Comparison of ENCODE assay signal across 9 mouse cellular contexts in the genomic region with DNA sequence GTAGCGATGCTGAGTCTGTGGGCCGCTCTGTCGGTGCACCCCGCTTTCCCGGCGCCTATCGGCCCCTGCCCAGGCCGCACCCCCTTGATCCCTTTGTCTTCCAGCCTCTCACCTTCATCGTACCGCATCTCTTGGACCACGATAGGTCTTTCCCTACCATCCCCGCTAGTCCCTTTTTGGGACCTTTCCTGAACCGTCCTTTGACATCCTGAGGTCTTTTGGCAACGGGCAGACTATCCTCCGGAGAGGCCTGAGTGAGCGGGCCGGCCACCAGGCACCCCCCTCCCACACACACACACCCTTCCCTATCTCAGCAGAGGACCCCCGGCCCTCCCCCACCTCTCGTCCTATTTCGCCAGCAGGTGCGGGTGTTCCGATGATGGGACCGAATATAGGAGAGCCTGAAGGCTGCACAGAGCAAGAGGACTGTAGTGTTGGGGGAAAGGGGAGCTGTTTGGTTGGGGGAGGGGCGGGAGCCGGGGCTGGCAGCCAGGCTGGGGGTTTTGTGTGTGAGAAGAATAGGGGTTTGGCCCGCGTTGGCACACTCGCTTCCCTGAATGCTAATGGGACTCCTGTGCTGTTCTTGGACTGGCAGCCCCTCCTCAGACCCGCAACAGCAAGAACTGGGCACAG. TPM values are rescaled to one million over a fixed set of nuclear protein-coding genes. Genes with fewer than 3 reads are reported as not detected.
DNase-seq lines count a peak whose midpoint lies in the region; ATAC-seq and TF ChIP-seq lines count a peak whose summit lies in the region.
"Had no signal": no experiment of that assay in that cellular context is flagged by ENCODE, and none has a peak within 500 bp of the region (broad histone marks: within the 10 kb centered on the region; RNA-seq: fewer than 3 reads in every experiment).

3110082J24Rik (minus strand) TSS at position 419 of the 633 bp plus-strand sequence.

- H3K36me3 ChIP-seq in kidney, embryonic 14.5 days (ENCODE audit: control insufficient read depth, insufficient read depth, low read length): no peaks in the 10 kb centered on the region
- H3K36me3 ChIP-seq in ES-E14 (ENCODE audit: control insufficient read depth, insufficient read depth, low read length, poor library complexity, severe bottlenecking): no peaks in the 10 kb centered on the region
- H3K36me3 ChIP-seq in embryonic facial prominence, embryonic 14.5 days (ENCODE audit: control insufficient read depth, insufficient read depth, low read length): no peaks in the 10 kb centered on the region
- no peaks in the 10 kb centered on the region for H3K36me3 ChIP-seq in limb, embryonic 12.5 days

- no peak for ATAC-seq in kidney, embryonic 14.5 days (ENCODE audit: low FRiP score, low TSS enrichment)
- no peak for ATAC-seq in embryonic facial prominence, embryonic 14.5 days (ENCODE audit: low read depth)
- no peak for ATAC-seq in limb, embryonic 12.5 days (ENCODE audit: insufficient number of reproducible peaks, insufficient read depth, low FRiP score, low TSS enrichment, low read depth)

- in situ Hi-C loops in ES-E14 (cut with MboI; ENCODE audit: low sequenced_read_pairs in 2 of 2, unreplicated experiment in 2 of 2): no loop called here

- WGBS in kidney, embryonic 14.5 days: 1% methylated on average over 29 of the region's 29 CpGs
- 1% methylated on average over 22 of the region's 29 CpGs for WGBS in embryonic facial prominence, embryonic 14.5 days
- 1% methylated on average over 29 of the region's 29 CpGs for WGBS in limb, embryonic 12.5 days

- H3K27me3 ChIP-seq in kidney, embryonic 14.5 days (ENCODE audit: control insufficient read depth, insufficient read depth, low read length): peaks cover 37% of the 10 kb centered on the region
- peaks cover 59% of the 10 kb centered on the region for H3K27me3 ChIP-seq in embryonic facial prominence, embryonic 14.5 days (replicated peaks; ENCODE audit: control insufficient read depth, insufficient read depth, low read length)
- H3K27me3 ChIP-seq in limb, embryonic 12.5 days: peaks cover 85% of the 10 kb centered on the region

- H3K4me3 ChIP-seq in kidney, embryonic 14.5 days (ENCODE audit: low read length): peak within 1 kb of the TSS; percentile 48
- H3K4me3 ChIP-seq in ES-E14 (ENCODE audit: insufficient read depth in 1 of 2, low read depth in 1 of 2, low read length in 2 of 2, poor library complexity in 1 of 2, severe bottlenecking in 1 of 2): peak within 1 kb of the TSS; percentile 63 to 78
- H3K4me3 ChIP-seq in embryonic facial prominence, embryonic 14.5 days (ENCODE audit: low read depth, low read length): peak within 1 kb of the TSS; percentile 48
- peak within 1 kb of the TSS; percentile 56 for H3K4me3 ChIP-seq in limb, embryonic 12.5 days (replicated peaks)

- H3K4me2 ChIP-seq in kidney, embryonic 14.5 days (replicated peaks; ENCODE audit: low read depth, low read length): peak within 1 kb of the TSS; percentile 98
- H3K4me2 ChIP-seq in embryonic facial prominence, embryonic 14.5 days (ENCODE audit: low read depth, low read length): peak within 1 kb of the TSS; percentile 93
- peak within 1 kb of the TSS; percentile 96 for H3K4me2 ChIP-seq in limb, embryonic 12.5 days

- no peak for DNase-seq in kidney, postnatal 25 days
- no peak for DNase-seq in ES-E14 (ENCODE audit: low read depth, low spot score)
- DNase-seq in embryonic facial prominence, embryonic 14.5 days (ENCODE audit: low spot score): no peak
- peak; percentile 47 for DNase-seq in retina, postnatal 1 day
- DNase-seq in ovary, adult 18-20 months (ENCODE audit: low spot score): no peak
- no peak for DNase-seq in B cell, adult 2 months

- peaks cover 40% of the 10 kb centered on the region for H3K4me1 ChIP-seq in kidney, embryonic 14.5 days (ENCODE audit: control insufficient read depth, insufficient read depth, low read length)
- H3K4me1 ChIP-seq in ES-E14 (ENCODE audit: control insufficient read depth in 2 of 2, insufficient read depth in 2 of 2, low read length in 2 of 2, poor library complexity in 1 of 2): peaks cover 0 to 17% of the 10 kb centered on the region in 2 experiments; a peak in 3 of 4 replicates
- peaks cover 4% of the 10 kb centered on the region; the same call in 1 of the 2 replicates for H3K4me1 ChIP-seq in embryonic facial prominence, embryonic 14.5 days (ENCODE audit: control insufficient read depth, insufficient read depth, low read length)
- H3K4me1 ChIP-seq in limb, embryonic 12.5 days (replicated peaks): peaks cover 45% of the 10 kb centered on the region

- no peak within 1 kb of the TSS for H3K27ac ChIP-seq in kidney, embryonic 14.5 days (ENCODE audit: low read depth, low read length)
- H3K27ac ChIP-seq in ES-E14 (ENCODE audit: insufficient read depth, low read depth, low read length, poor library complexity, severe bottlenecking): no peak within 1 kb of the TSS
- no peak within 1 kb of the TSS for H3K27ac ChIP-seq in embryonic facial prominence, embryonic 14.5 days (replicated peaks; ENCODE audit: low read depth, low read length)
- no peak within 1 kb of the TSS for H3K27ac ChIP-seq in limb, embryonic 12.5 days

- peak within 1 kb of the TSS; percentile 48 for H3K9ac ChIP-seq in kidney, embryonic 14.5 days (ENCODE audit: low read depth, low read length)
- H3K9ac ChIP-seq in ES-E14 (ENCODE audit: insufficient read depth, low read depth, low read length, poor library complexity, severe bottlenecking): peak within 1 kb of the TSS; percentile 78
- peak within 1 kb of the TSS; percentile 60 for H3K9ac ChIP-seq in embryonic facial prominence, embryonic 14.5 days (ENCODE audit: low read depth, low read length)
- H3K9ac ChIP-seq in limb, embryonic 12.5 days (replicated peaks): peak within 1 kb of the TSS; percentile 61

- H3K9me3 ChIP-seq in kidney, embryonic 14.5 days (ENCODE audit: control insufficient read depth, low read length): no peaks in the 10 kb centered on the region
- no peaks in the 10 kb centered on the region for H3K9me3 ChIP-seq in ES-E14 (ENCODE audit: control insufficient read depth, insufficient read depth, low read depth, low read length)
- H3K9me3 ChIP-seq in embryonic facial prominence, embryonic 14.5 days (ENCODE audit: control insufficient read depth, low read length): no peaks in the 10 kb centered on the region
- H3K9me3 ChIP-seq in limb, embryonic 12.5 days: 0 out of 2 replicates have a peak, but pooled peaks cover 3% of the 10 kb centered on the region

TF ChIP-seq in ES-E14, 5 proteins besides CTCF, POLR2A, EP300 and RAD21:
- TF ChIP-seq HCFC1 (IDR thresholded peaks at IDR 0.05; ENCODE audit: borderline replicate concordance, insufficient read depth, low read length): no peak
- TF ChIP-seq ZNF384 (IDR thresholded peaks at IDR 0.05; ENCODE audit: low read depth, low read length): no peak
- TF ChIP-seq MAFK (IDR thresholded peaks at IDR 0.05; ENCODE audit: insufficient read depth, low read depth, low read length): no peak
- TF ChIP-seq ZC3H11A (IDR thresholded peaks at IDR 0.05; ENCODE audit: borderline replicate concordance, low read depth, low read length): no peak
- no peak for TF ChIP-seq CHD2 (IDR thresholded peaks at IDR 0.05; ENCODE audit: low read depth, low read length)
TF ChIP-seq in ES-E14: peak in this region for 0.

RNA-seq across cellular contexts. Expression of gene 3110082J24Rik, which starts in this region (rescaled TPM):
- polyA plus RNA-seq in kidney, embryonic 14.5 days (2014; fragmentation: Nextera tagmentation; extraction: Ambion mirVana): not detected in 2 replicates
- total RNA-seq in ES-E14 (2012; rRNA removed): not detected in 2 replicates
- not detected in 2 replicates for polyA plus RNA-seq in embryonic facial prominence, embryonic 14.5 days (2014; fragmentation: Nextera tagmentation; extraction: Ambion mirVana)
- not detected in 2 replicates for polyA plus RNA-seq in limb, embryonic 12.5 days (2016; fragmentation: Nextera tagmentation; extraction: Ambion mirVana)
- polyA plus RNA-seq: large intestine, adult 2 months had no signal
